Mouse (Mus musculus) embryonic fibroblast, embryonic 13.5 days (primary cell): ENCODE data around the gene Olfr338. TPM values are rescaled to one million over a fixed set of nuclear protein-coding genes. Genes with fewer than 3 reads are reported as not detected.
"Not testable (repeated sequence)": the region's sequence is repeated elsewhere in the genome, so short reads cannot be mapped to it uniquely, and the experiment has no call there.

Experiments used
- H3K27ac ChIP-seq: 2 replicates; pipeline ENCODE4 v1.5.1; 2012; ENCODE audit warnings: low read length, control low read depth, inconsistent platforms; ENCODE audit not compliant: insufficient read depth
- H3K4me1 ChIP-seq: 2 replicates; pipeline ENCODE4 v1.6.1; 2011; ENCODE audit warnings: low read length; ENCODE audit not compliant: control insufficient read depth, insufficient read depth
- H3K4me3 ChIP-seq: 2 replicates; pipeline ENCODE4 v1.5.1; 2011; ENCODE audit warnings: mild to moderate bottlenecking, control low read depth, low read length; ENCODE audit not compliant: insufficient read depth
- CTCF ChIP-seq: IDR thresholded peaks from 2 replicates; pipeline ENCODE4 v1.5.1; 2011; ENCODE audit warnings: mild to moderate bottlenecking, control low read depth, low read length, moderate library complexity, borderline replicate concordance; ENCODE audit not compliant: insufficient read depth
- POLR2A ChIP-seq: IDR thresholded peaks from 2 replicates; pipeline ENCODE4 v1.6.1; 2011; ENCODE audit warnings: low read depth, mild to moderate bottlenecking, control low read depth, low read length, moderate library complexity
- polyA plus RNA-seq: library from polyadenylated mRNA; stranded (reverse); fragments of >200 nt; gene quantifications from 2 replicates; pipeline ENCODE4 v1.2.4, GENCODE M21; 2011; ENCODE audit warnings: low read depth; ENCODE audit not compliant: missing spikeins, insufficient read length

Gene Olfr338
- not detected in 2 replicates for polyA plus RNA-seq

GRCm38 (mm10) chr2:36373219-36373618 lies at the start of gene Olfr338:
Gene Olfr338, plus strand, starts transcription at chr2:36373519.
- Histone ChIP-seq H3K4me1 (no peaks in the 10 kb centered on the region), H3K4me3 (no peak within 1 kb of the TSS), H3K27ac (no peak within 1 kb of the TSS)
- TF ChIP-seq POLR2A, result no peak
- no peak for TF ChIP-seq CTCF

GRCm38 (mm10) chr2:36415174-36415573 lies 41.9 kb downstream of the Olfr338 start:
- H3K4me1 ChIP-seq, H3K27ac ChIP-seq, H3K4me3 ChIP-seq: not testable (repeated sequence)

GRCm38 (mm10) chr2:36415591-36415990 lies 42.3 kb downstream of the Olfr338 start:
- H3K4me3 ChIP-seq, H3K27ac ChIP-seq, H3K4me1 ChIP-seq: not testable (repeated sequence)

GRCm38 (mm10) chr2:36418647-36419046 lies 45.3 kb downstream of the Olfr338 start, which contains the start of gene Olfr339:
Gene Olfr339, plus strand, starts transcription at chr2:36418947.
- H3K4me3 ChIP-seq, result no peak within 1 kb of the TSS
- no peak within 1 kb of the TSS for H3K27ac ChIP-seq
- TF ChIP-seq POLR2A, result no peak
- no peak for TF ChIP-seq CTCF
- H3K4me1 ChIP-seq, result no peaks in the 10 kb centered on the region

Other genes with a start within 250 kb of the Olfr338 start
- 28.6 and 34.4 TPM in 2 replicates for gene Mrrf, start 237.1 kb upstream of the Olfr338 start, polyA plus RNA-seq
- 54.1 and 60.4 TPM in 2 replicates for gene Rbm18, start 236.7 kb upstream of the Olfr338 start, polyA plus RNA-seq
- gene Ptgs1, start 143.1 kb upstream of the Olfr338 start, polyA plus RNA-seq, result 22.5 and 33.7 TPM in 2 replicates
- gene Olfr339, start 45.4 kb downstream of the Olfr338 start, polyA plus RNA-seq, result not detected in 2 replicates
- gene Olfr340, start 79.1 kb downstream of the Olfr338 start, polyA plus RNA-seq, result not detected in 2 replicates
- not detected in 2 replicates for gene Olfr341, start 108.9 kb downstream of the Olfr338 start, polyA plus RNA-seq
- gene Olfr342, start 151.5 kb downstream of the Olfr338 start, polyA plus RNA-seq, result not detected in 2 replicates
- gene Olfr344, start 193.1 kb downstream of the Olfr338 start, polyA plus RNA-seq, result not detected in 2 replicates